Mouse (Mus musculus): ENCODE measurements around the gene Zfp422. TPM values are rescaled to one million over a fixed set of nuclear protein-coding genes. Genes with fewer than 3 reads are reported as not detected.

Zfp422 gene
- total and polyA plus RNA-seq, 3 experiments: 11.9 to 33.4 (median 33.2) TPM

GRCm38 (mm10) chr6:116644335-116644734 lies 15.5 kb upstream of the Zfp422 start:
- no peaks in the 10 kb centered on the region for H3K4me1 ChIP-seq (ENCODE audit: control insufficient read depth in 1 of 2, insufficient read depth in 2 of 2)
- no peak overlapping the region for H3K4me3 ChIP-seq (replicated peaks in 1 of 3; ENCODE audit: low read depth in 2 of 3, low read length in 2 of 3, poor library complexity in 1 of 3)
- H3K36me3 ChIP-seq (replicated peaks in 1 of 2; ENCODE audit: control insufficient read depth in 1 of 2, insufficient read depth in 1 of 2, low read length in 1 of 2): peaks cover 93 to 100% of the 10 kb centered on the region in 2 experiments
- H3K27ac ChIP-seq (ENCODE audit: insufficient read depth, low read depth): no peak overlapping the region
- H3K4me2 ChIP-seq (ENCODE audit: insufficient read depth, low read depth, poor library complexity, severe bottlenecking): no peak overlapping the region
- no peaks in the 10 kb centered on the region for H3K9me3 ChIP-seq (replicated peaks; ENCODE audit: low read length)
- DNase-seq (ENCODE audit: extremely low read depth): no peak
- in situ Hi-C loops (cut with MboI; ENCODE audit: low pct_ligation_motif_present, low pct_unique_long_range_greater_than_20kb, low sequenced_read_pairs) (no loop called here), dilution Hi-C loops (cut with MboI; ENCODE audit: extremely low pct_ligation_motif_present, extremely low pct_unique_long_range_greater_than_20kb, low sequenced_read_pairs) (no loop called here)
- no peak overlapping the region for H3K9ac ChIP-seq (ENCODE audit: insufficient read depth, low read depth)
- H3K79me2 ChIP-seq (replicated peaks; ENCODE audit: control insufficient read depth, extremely low read depth, insufficient read depth, poor library complexity, severe bottlenecking): no peaks in the 10 kb centered on the region
- TF ChIP-seq ETS1 (conservative IDR thresholded peaks at IDR 0.05; ENCODE audit: low read depth, low read length) (no peak), CHD1 (IDR thresholded peaks at IDR 0.05; ENCODE audit: low read depth, low read length) (no peak), CHD2 (IDR thresholded peaks at IDR 0.05; ENCODE audit: low read length) (no peak), GABPA (IDR thresholded peaks at IDR 0.05; ENCODE audit: insufficient replicate concordance, low read depth, low read length) (no peak), CTCF (conservative IDR thresholded peaks at IDR 0.05 in 1 of 2, IDR thresholded peaks at IDR 0.05 in 1 of 2; ENCODE audit: low read depth in 2 of 2, low read length in 2 of 2) (no peak), TBP (conservative IDR thresholded peaks at IDR 0.05; ENCODE audit: low read depth, low read length) (no peak), RCOR1 (conservative IDR thresholded peaks at IDR 0.05; ENCODE audit: low read depth, low read length) (no peak), E2F4 (IDR thresholded peaks at IDR 0.05; ENCODE audit: insufficient replicate concordance, low read depth, low read length) (no peak), MXI1 (IDR thresholded peaks at IDR 0.05; ENCODE audit: low read depth, low read length) (no peak), SIN3A (IDR thresholded peaks at IDR 0.05; ENCODE audit: low read length) (no peak)
- no peaks in the 10 kb centered on the region for H3K27me3 ChIP-seq (replicated peaks)

- H3K4me2 ChIP-seq (ENCODE audit: insufficient read depth, low read depth, poor library complexity, severe bottlenecking): no peak overlapping the region
- in situ Hi-C loops (cut with MboI; ENCODE audit: low pct_ligation_motif_present, low pct_unique_long_range_greater_than_20kb, low sequenced_read_pairs): no loop called here
Observed at GRCm38 (mm10) chr6:116643881-116644280, 15.1 kb upstream of the Zfp422 start.

More at GRCm38 (mm10) chr6:116643881-116644280, 15.1 kb upstream of the Zfp422 start:
- no peaks in the 10 kb centered on the region for H3K9me3 ChIP-seq (replicated peaks; ENCODE audit: low read length)
- H3K9ac ChIP-seq (ENCODE audit: insufficient read depth, low read depth): no peak overlapping the region
- no peaks in the 10 kb centered on the region for H3K27me3 ChIP-seq (replicated peaks)
- dilution Hi-C loops (cut with MboI; ENCODE audit: extremely low pct_ligation_motif_present, extremely low pct_unique_long_range_greater_than_20kb, low sequenced_read_pairs): no loop called here
- H3K36me3 ChIP-seq (replicated peaks in 1 of 2; ENCODE audit: control insufficient read depth in 1 of 2, insufficient read depth in 1 of 2, low read length in 1 of 2): peaks cover 93 to 100% of the 10 kb centered on the region in 2 experiments
- H3K27ac ChIP-seq (ENCODE audit: insufficient read depth, low read depth): no peak overlapping the region
- DNase-seq (ENCODE audit: extremely low read depth): no peak
- H3K79me2 ChIP-seq (replicated peaks; ENCODE audit: control insufficient read depth, extremely low read depth, insufficient read depth, poor library complexity, severe bottlenecking): no peaks in the 10 kb centered on the region
- no peak overlapping the region for H3K4me3 ChIP-seq (replicated peaks in 1 of 3; ENCODE audit: low read depth in 2 of 3, low read length in 2 of 3, poor library complexity in 1 of 3)
- no peak for TF ChIP-seq CHD2 (IDR thresholded peaks at IDR 0.05; ENCODE audit: low read length)
- no peak for TF ChIP-seq ZNF384 (IDR thresholded peaks at IDR 0.05; ENCODE audit: low read depth, low read length)
- TF ChIP-seq MEF2A (IDR thresholded peaks at IDR 0.05; ENCODE audit: borderline replicate concordance, low read depth, low read length): no peak
- TF ChIP-seq HCFC1 (IDR thresholded peaks at IDR 0.05; ENCODE audit: low read depth, low read length): no peak
- no peak for TF ChIP-seq NELFE (IDR thresholded peaks at IDR 0.05; ENCODE audit: low read depth, low read length)
- no peak for TF ChIP-seq JUN (IDR thresholded peaks at IDR 0.05; ENCODE audit: insufficient read depth, low read depth, low read length)
- TF ChIP-seq USF2 (conservative IDR thresholded peaks at IDR 0.05; ENCODE audit: low read depth, low read length): no peak
- TF ChIP-seq SMC3 (IDR thresholded peaks at IDR 0.05; ENCODE audit: low read depth, low read length): no peak
- TF ChIP-seq UBTF (IDR thresholded peaks at IDR 0.05; ENCODE audit: low read depth, low read length): no peak
- no peak for TF ChIP-seq TBP (conservative IDR thresholded peaks at IDR 0.05; ENCODE audit: low read depth, low read length)
- no peak for TF ChIP-seq TCF12 (IDR thresholded peaks at IDR 0.05; ENCODE audit: low read depth, low read length)
- no peak for TF ChIP-seq KAT2A (IDR thresholded peaks at IDR 0.05; ENCODE audit: insufficient replicate concordance, low read length)
- TF ChIP-seq BHLHE40 (IDR thresholded peaks at IDR 0.05; ENCODE audit: low read depth, low read length): no peak
- TF ChIP-seq RCOR1 (conservative IDR thresholded peaks at IDR 0.05; ENCODE audit: low read depth, low read length): no peak
- H3K4me1 ChIP-seq (ENCODE audit: control insufficient read depth in 1 of 2, insufficient read depth in 2 of 2): no peaks in the 10 kb centered on the region

Data from CH12.LX (cell line).